Mouse (Mus musculus) testis, adult 2 months (tissue): ENCODE measurements around the gene Tex46.

Experiments used
- CTCF ChIP-seq: fragments of 200-500 bp; IDR thresholded peaks from 2 replicates; pipeline ENCODE4 v1.5.1; 2012; ENCODE audit warnings: low read depth, mild to moderate bottlenecking, inconsistent platforms, low read length, moderate library complexity; ENCODE audit not compliant: control insufficient read depth, insufficient read depth, insufficient replicate concordance
- POLR2A ChIP-seq: fragments of 200-500 bp; IDR thresholded peaks from 2 replicates; pipeline ENCODE4 v1.6.1; 2012; ENCODE audit warnings: low read depth, mild to moderate bottlenecking, inconsistent platforms, low read length, moderate library complexity; ENCODE audit not compliant: control insufficient read depth

DNA sequence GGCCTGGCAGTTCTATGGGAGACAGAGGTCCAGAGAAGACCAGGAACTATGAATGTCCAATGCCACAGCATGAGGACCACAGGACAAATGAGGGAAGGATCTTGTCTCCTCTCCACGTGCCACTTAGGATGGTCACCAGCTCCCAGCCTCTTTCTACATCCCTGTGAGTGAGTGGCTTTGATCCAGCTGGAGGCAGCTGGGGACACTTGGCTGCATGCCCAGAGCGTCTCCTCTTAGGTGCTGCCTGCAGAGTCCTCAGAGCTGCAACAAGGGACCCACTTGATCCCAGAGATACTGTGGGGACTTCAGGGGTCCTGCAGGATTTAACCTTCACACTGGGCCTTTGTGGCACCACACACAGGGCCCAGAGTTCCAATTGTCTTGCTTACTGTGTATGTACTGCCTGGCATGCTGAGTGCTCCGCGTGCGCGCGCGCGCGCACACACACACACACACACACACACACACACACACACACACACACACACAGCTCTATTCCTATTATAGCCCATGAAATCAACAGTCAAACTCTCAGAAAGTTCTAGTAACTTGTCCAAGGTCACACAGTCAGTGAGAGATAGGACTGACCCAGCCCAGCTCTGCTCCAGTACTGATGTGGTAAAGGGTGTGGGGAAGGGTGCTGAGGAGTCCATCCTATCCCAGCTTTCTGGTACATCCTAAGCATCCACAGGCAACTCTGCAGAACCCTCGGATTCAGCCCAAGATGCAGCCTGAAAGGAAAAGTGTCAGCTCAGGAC is 21.2 kb downstream of the Tex46 start:
- no peak for TF ChIP-seq CTCF
- no peak for TF ChIP-seq POLR2A
